Mouse (Mus musculus) bone marrow macrophage, adult 2 months (primary cell): ENCODE measurements around the gene Ctns.

Experiments used
- CTCF ChIP-seq: IDR thresholded peaks from 2 replicates; pipeline ENCODE4 v1.5.1; 2012; ENCODE audit warnings: low read depth, mild to moderate bottlenecking, low read length, moderate library complexity
- POLR2A ChIP-seq: IDR thresholded peaks from 2 replicates; pipeline ENCODE4 v1.6.1; 2012; ENCODE audit warnings: mild to moderate bottlenecking, low read depth, low read length, borderline replicate concordance

GRCm38 (mm10) chr11:73146026-73146974 is 52.5 kb downstream of the Ctns start:
- no peak for TF ChIP-seq CTCF
- no peak for TF ChIP-seq POLR2A
